Mouse (Mus musculus) splenic B cell, adult 2 months (primary cell): ENCODE results near the gene Sept1.

Experiments used
- DNase-seq: peaks from one replicate; pipeline ENCODE4 v3.0.0-alpha.2; 2011; ENCODE audit warnings: low read depth, low spot score
- H3K27me3 ChIP-seq: 2 replicates; pipeline ENCODE4 v1.6.1; 2012; ENCODE audit warnings: mild to moderate bottlenecking, low read length, moderate library complexity, mixed read lengths; ENCODE audit not compliant: control insufficient read depth, poor library complexity, insufficient read depth, severe bottlenecking
- H3K36me3 ChIP-seq: 2 replicates; pipeline ENCODE4 v1.6.1; 2012; ENCODE audit warnings: mild to moderate bottlenecking, low read length, moderate library complexity, mixed read lengths; ENCODE audit not compliant: control insufficient read depth, poor library complexity, insufficient read depth, severe bottlenecking

Sept1 gene

DNA sequence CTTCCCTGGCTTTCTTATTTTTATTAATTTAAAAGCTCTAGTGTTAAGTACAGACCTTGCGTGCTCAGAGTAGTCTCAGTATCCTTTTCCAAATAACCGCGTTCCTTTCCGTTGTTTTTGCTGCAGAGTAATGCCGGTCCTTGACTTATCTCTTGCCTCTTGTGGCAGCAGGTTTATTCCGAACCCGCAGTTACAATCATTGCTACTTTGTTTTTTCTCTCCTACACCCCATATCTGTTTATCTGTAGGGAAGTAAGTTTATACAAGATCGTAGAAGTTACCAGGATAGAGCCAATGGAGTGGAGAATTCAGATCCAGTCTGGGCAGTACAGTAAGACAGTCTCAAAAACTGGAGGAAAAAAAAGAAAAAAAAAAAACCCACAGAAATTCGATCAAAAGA lies 835 bp upstream of the Sept1 start:
- DNase-seq: no peak
- Histone ChIP-seq H3K27me3 (no peaks in the 10 kb centered on the region), H3K36me3 (peaks cover 14% of the 10 kb centered on the region)

DNA sequence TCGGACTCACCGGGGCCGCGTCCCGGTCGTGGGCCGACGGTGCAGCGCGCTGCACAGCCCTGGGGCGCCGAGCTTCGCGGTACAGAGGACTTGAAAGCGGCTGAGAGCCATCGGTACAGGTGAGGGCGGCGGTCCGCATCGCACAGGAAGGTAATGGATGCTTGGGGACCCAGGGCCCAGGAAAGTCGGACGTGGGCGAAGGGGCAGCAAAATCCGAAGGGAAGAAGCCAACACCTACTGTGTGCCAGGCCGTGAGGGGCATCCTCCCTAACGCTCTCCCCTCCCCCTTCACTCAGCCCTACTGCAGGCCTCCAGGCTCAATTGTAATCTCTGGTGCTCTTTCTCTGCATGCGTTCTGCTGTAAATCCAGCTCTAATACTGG lies 429 bp upstream of the Sept1 start:
- Histone ChIP-seq H3K27me3 (no peaks in the 10 kb centered on the region), H3K36me3 (peaks cover 14% of the 10 kb centered on the region)
- no peak for DNase-seq

DNA sequence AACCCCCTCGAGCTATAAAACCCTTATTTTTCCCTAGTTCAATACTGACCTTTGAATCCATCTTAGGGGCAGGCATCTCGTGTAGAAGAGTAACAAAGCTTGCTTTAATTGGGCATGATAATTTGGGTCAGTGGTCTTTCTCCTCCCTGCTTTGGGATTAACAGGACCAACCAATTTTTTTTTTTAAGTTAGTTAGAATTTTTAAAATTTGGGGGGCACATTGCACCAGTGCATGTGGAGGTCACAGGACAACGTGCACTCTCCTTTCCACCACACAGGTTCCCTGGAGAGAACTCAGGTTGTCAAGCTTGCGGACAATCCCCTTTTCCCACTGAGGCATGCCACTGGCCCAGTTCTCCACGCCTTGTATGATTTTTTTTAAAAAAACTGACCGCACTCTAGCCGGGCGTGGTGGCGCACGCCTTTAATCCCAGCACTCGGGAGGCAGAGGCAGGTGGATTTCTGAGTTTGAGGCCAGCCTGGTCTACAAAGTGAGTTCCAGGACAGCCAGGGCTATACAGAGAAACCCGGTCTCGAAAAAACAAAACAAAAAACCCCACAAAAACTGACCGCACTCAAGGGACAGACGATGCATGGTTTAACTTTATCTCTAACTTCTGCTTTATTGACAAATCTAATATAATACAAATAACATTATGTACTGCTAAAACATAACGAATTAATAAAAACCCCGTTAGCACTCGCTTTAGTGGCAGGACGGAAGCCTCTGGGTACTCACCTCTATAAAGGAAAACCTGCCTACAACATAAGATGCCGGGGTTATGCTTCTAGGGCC lies 906 bp downstream of the Sept1 start:
- Histone ChIP-seq H3K36me3 (peaks cover 11% of the 10 kb centered on the region), H3K27me3 (no peaks in the 10 kb centered on the region)
- no peak for DNase-seq

DNA sequence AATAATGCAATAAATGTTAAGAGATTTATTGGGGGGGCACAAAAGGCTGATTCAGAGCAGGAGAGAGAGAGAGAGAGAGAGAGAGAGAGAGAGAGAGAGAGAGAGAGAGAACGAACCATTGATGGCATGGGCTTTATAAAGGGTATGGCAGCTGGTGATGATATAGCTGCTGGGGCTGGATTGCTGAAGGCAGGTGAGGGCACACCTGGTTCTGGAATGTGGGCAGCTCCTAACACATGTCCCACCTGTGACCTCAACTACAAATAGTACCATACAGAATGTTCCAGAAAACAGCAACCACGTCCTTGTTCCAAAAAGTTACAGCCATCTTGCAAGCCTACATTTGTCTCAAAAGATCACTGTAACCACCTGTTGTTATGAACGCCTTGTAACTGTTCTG lies 1.6 kb downstream of the Sept1 start:
- H3K27me3 ChIP-seq: no peaks in the 10 kb centered on the region
- DNase-seq: no peak

DNA sequence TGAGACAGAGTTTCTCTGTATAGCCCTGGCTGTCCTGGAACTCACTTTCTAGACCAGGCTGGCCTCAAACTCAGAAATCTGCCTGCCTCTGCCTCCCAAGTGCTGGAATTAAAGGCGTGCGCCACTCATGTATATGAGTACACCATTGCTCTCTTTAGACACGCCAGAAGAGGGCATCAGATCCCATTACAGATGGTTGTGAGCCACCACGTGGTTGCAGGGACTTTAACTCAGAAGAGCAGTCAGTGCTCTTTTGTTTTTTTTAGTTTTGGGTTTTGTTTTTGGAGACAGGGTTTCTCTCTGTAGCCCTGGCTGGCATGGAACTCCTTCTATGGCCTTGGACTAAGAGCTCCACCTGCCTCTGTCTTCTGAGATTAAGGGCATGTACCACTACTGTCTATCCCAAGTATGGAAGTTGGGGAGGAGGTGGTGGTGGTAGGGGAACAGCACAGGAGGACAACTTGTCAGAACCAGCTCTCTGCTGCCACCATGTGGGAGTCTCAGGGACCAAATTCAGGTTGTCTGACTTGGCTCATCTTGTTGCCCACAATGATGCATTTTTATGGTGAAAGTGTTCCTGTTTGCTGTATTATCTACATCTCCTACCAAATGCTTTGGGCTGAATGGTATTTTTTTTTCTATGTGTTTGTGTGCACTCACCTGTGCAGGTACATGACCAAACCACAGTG lies 4.2 kb downstream of the Sept1 start:
- Histone ChIP-seq H3K27me3 (no peaks in the 10 kb centered on the region), H3K36me3 (no peaks in the 10 kb centered on the region)
- peak; percentile 92 for DNase-seq

More for the DNA sequence above, 1.6 kb downstream of the Sept1 start:
- peaks cover 9% of the 10 kb centered on the region for H3K36me3 ChIP-seq

DNA sequence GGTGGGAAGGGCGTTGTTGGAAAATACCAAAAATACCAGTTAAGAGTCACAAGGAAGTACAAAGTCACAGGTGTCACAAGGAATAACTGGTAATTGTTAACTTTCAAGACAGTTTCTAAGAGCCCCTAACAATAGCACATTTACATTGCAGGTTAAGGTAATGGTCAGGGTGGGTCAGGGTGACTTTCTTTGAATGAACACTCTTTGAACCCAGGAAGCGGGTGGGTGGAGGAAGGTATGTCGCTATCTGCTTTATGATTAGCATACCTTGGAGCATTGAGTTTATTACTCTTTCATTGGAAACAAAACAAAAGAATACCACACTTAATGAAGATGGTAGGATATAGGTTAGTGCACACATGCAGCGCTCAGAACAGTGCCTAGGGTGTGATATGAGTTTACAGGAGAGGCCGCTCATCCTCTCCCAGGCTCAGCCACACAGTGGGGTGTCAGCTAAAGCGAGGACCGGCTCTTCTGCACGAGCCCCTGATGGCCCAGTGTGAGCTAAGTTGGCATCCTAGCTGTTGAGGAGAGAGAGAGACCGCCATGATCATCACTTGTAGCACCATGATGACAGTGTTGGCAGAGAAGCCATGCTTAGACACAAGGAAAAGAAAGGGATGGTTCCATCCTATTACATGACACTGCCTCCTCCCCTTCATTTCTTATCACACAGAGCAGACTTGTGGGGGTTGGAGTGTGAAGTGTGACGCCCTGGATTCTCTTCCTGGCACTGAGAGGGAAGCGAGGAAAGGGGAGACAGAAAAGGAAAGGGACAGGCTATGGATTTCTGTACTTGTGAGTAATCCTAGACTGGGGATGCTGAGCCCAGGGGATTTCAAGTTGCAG lies 7.6 kb downstream of the Sept1 start:
- no peaks in the 10 kb centered on the region for H3K36me3 ChIP-seq
- H3K27me3 ChIP-seq: no peaks in the 10 kb centered on the region
- DNase-seq: no peak

DNA sequence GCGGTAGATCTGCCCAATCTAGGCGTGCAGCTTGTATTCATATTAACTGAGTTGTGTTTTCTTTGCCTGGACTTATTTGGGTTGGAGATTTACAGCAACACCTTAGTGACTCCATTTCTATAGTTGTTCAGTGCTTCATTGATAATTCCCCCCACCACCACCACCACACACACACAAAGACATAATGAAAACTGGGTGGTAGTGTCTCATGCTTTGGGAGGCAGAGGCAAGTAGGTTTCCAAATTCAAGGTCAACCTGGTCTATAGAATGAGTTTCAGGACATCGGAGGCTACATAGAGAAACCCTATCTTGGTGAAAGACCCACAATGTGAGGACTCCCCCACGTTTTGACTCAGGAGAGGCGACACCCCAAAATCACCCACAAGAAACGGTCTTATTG lies 8.3 kb downstream of the Sept1 start:
- H3K27me3 ChIP-seq: no peaks in the 10 kb centered on the region
- no peaks in the 10 kb centered on the region for H3K36me3 ChIP-seq
- DNase-seq: no peak

DNA sequence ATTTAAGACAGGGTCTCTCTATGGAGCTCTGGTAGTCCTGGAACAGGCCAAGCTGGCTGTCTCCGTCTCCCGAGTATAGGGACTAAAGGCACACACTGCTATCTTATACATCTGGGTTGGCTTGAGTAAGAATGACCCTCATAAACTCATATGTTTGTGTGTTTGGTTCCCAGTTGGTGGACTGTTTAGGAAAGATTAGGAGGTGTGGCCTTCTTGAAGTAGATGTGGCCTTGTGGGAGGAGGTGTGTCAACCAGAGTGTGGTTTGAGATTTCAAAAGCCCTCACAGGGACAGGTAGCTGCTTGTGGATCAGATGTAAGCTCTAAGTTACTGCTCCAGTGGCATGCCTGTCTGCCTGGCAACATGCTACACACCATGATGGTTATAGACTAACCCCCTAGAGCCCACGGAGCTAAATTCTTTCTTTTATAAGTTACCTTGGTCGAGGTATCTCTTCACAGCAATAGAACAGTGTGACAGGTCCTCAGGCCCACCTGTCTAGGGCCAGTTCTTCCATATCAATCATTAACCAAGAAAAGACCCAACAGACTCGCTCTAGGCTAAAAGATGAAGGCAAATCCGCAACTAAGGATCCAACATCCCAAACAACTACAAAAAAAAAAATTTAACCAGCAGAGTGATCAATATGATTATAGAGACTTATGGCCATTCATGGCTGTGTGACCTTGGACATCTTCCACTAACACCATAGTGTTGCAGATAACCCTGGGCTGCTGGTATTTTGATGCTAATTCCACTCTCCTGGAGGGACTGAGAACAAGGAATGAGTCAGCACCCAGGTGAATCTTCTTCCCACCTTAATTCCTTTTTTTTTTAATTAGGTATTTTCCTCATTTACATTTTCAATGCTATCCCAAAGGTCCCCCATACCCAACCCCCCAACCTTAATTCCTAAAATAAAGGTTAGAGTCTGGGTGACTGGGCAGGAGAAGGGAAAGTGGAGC lies 9.1 kb downstream of the Sept1 start:
- Histone ChIP-seq H3K27me3 (no peaks in the 10 kb centered on the region), H3K36me3 (no peaks in the 10 kb centered on the region)

DNA sequence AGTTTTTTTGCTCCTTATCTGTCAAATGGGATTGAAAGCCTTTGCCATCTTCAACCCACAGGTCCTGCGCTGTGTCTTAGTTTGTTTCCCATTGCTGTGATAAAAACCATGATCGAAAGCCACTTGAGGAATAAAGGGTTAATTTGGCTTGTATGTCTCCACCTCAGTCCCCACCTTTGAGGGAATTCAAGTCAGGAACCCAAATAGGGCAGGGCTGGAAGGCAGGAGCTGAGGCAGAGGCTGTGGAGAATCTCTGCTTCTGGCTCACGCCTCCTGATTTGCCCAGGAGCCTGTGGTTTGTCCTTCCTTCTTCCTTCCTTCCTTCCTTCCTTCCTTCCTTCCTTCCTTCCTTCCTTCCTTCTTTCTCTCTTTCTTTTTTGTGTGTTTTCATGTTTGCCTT lies 9.8 kb downstream of the Sept1 start:
- H3K36me3 ChIP-seq: no peaks in the 10 kb centered on the region
- DNase-seq: no peak

More for the DNA sequence above, 9.1 kb downstream of the Sept1 start:
- DNase-seq: no peak

DNA sequence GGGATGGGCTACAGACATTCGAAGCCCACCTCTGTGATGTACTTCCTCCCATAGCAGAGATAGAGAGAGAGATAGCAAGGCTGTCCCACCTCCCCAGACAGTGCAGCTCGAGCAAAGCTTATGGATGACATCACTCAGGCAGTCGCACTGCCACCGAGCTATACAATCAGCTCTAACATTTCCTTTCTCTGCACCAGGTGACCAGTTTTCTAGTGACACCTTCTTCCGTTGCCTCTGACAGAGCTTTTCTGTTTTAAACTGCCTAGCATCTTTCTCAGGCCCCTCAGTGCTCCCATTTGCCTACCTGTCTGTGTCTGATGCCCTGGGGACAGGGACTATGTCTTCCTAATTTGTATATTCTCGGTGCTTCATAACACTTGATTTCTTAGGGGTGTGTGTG lies 12.5 kb downstream of the Sept1 start:
- no peaks in the 10 kb centered on the region for H3K27me3 ChIP-seq
- DNase-seq: peak; percentile 25
- no peaks in the 10 kb centered on the region; the same call in 1 of the 2 replicates for H3K36me3 ChIP-seq

More for the DNA sequence above, 9.8 kb downstream of the Sept1 start:
- no peaks in the 10 kb centered on the region for H3K27me3 ChIP-seq

DNA sequence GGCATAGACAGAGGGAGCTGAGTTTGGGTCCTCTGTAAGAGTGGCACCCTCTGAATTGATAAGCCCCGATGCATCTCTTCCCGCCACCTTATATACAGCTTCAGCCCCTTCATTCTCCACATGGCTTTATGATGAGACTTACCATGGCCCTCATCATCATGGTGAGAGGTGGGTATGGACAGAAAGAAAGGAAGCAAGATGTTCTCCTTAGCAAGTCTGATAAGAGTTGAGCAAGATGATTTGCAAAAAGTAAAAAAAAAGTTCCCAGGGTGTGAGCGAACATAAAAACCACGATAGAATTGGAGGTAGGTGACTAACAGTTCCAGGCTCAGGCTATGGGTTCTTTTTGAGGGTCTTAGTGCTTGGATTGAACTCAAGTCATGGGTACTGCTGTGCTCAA lies 14.3 kb downstream of the Sept1 start:
- Histone ChIP-seq H3K27me3 (no peaks in the 10 kb centered on the region), H3K36me3 (no peaks in the 10 kb centered on the region; the same call in 1 of the 2 replicates)
- DNase-seq: no peak

DNA sequence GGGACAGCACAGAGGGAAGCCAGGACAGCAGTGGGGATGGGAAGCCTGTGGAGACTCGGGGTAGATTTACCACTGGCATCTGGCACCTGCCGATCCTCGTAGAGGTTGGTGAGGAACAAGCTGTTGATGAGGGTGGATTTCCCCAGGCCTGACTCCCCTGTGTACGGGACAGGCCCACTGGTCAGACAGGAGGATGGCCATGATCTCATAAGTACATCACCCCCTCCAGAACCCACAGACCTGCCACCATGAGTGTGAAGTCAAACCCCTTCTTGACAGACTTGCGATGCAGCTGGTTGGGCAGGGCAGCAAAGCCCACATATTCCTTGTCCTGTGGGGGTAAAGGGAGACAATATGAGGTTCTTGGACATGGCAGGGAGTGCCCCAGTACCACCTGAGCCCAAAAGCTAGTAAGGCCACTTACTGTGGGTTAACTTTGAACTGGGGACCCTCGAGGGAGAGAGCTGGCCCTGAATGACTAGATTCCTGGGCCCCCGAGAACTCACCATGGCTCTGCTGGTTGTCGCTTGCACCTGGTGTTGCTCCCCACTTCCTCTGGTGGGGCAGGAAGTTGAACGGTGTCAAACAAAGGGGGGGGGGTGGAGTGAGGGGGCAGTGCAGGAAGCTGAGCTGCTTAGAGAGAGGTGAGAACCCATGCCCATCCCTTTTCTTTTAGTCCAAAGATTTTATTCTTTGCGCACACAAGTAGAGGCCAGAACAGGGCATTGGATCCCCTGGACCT lies 14.9 kb downstream of the Sept1 start:
- peak; percentile 75 for DNase-seq
- no peaks in the 10 kb centered on the region for H3K27me3 ChIP-seq
- H3K36me3 ChIP-seq: no peaks in the 10 kb centered on the region; the same call in 1 of the 2 replicates

DNA sequence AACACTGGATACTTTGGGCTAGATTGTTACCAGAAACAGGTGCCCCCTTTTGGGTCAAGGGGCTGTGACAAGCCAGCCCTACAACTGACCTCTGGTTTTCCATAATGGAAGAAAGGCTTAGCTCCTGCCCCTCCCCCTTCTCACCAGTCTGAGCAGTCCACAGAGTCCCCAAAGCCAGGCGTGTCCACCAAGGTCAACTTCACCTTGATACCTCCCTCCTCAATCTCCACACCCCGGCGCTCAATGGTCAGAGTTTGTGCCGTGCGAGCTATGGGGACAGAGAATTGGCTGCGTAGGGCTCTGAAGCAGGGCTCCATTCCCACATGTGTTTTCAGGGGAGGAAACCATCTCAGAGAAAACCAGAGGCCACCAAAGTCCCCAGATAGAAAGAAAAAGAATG lies 15.5 kb downstream of the Sept1 start:
- Histone ChIP-seq H3K27me3 (no peaks in the 10 kb centered on the region), H3K36me3 (no peaks in the 10 kb centered on the region; the same call in 1 of the 2 replicates)
- no peak for DNase-seq
